Mouse (Mus musculus): Measurements from ENCODE around the gene Chn1. TPM values are rescaled to one million over a fixed set of nuclear protein-coding genes. Genes with fewer than 3 reads are reported as not detected.

Gene Chn1
- polyA plus RNA-seq, 1 experiment: 25.8 TPM

DNA sequence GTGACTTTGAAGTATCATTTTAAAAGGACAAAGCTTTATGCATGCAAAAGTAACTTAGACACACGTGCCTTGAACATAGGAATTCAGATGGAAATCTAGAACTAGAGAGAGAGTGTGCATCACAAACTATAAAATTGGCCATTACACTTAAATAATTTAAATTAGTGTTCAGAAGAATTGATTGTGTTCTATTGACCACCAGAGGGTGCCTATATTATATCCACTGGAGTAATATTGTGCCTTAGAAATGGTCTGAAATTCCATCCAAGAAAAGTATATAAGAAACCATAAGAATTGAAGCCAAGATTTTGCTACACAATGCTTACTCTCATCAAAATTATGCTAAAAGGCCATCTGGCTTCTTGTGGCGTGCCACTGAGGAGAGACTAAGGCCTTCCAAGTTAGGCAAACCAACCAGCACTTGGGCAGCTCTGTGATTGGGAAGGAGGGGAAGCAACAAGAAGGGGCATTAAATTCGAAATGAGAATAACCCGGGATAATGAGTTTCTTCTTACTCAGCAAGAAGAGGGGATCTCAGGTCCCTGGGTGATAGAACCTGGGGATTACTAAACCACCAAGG is 4.0 kb upstream of the Chn1 start:
- no peaks in the 10 kb centered on the region for H3K9me3 ChIP-seq (replicated peaks; ENCODE audit: control insufficient read depth, insufficient read depth, low read length, poor library complexity, severe bottlenecking)
- H3K4me1 ChIP-seq (ENCODE audit: control insufficient read depth, insufficient read depth, low read length): no peaks in the 10 kb centered on the region
- no peak overlapping the region for H3K9ac ChIP-seq (ENCODE audit: low read depth, poor library complexity, severe bottlenecking)
- H3K27ac ChIP-seq (ENCODE audit: insufficient read depth, low read length): no peak overlapping the region
- no peaks in the 10 kb centered on the region for H3K36me3 ChIP-seq (ENCODE audit: control insufficient read depth, insufficient read depth, low read length, poor library complexity, severe bottlenecking)
- no peak overlapping the region for H3K4me3 ChIP-seq (ENCODE audit: low read depth, low read length)
- TF ChIP-seq POLR2A (IDR thresholded peaks at IDR 0.05; ENCODE audit: insufficient read depth, low read length) (no peak), EP300 (IDR thresholded peaks at IDR 0.05; ENCODE audit: insufficient read depth, low read depth, low read length) (no peak), CTCF (IDR thresholded peaks at IDR 0.05; ENCODE audit: low read depth, low read length) (no peak)
- no peaks in the 10 kb centered on the region for H3K27me3 ChIP-seq (ENCODE audit: control insufficient read depth, insufficient read depth, low read length, poor library complexity, severe bottlenecking)

DNA sequence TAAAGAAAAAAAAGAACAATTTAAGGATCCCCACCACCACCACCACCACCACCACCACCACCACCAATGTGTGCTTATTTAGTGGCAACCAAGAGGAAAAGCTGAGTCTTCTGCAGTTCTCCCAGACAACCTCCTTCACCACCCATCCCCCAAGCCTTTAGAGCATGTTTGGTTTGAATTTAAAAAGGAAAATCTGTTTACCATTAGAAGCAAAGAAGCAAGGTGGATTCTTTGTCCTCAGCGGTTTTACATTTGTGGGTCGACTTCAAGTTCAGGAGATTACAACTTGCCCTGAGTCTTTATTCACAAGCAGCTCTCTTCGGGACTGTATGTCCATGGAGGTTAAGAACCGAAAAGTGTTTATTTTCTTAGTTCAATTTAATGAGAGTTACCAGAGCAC is 1.8 kb upstream of the Chn1 start:
- H3K27ac ChIP-seq (ENCODE audit: insufficient read depth, low read length): no peak overlapping the region
- H3K4me3 ChIP-seq (ENCODE audit: low read depth, low read length): no peak overlapping the region
- H3K36me3 ChIP-seq (ENCODE audit: control insufficient read depth, insufficient read depth, low read length, poor library complexity, severe bottlenecking): no peaks in the 10 kb centered on the region
- no peak overlapping the region for H3K9ac ChIP-seq (ENCODE audit: low read depth, poor library complexity, severe bottlenecking)
- no peaks in the 10 kb centered on the region for H3K27me3 ChIP-seq (ENCODE audit: control insufficient read depth, insufficient read depth, low read length, poor library complexity, severe bottlenecking)
- H3K4me1 ChIP-seq (ENCODE audit: control insufficient read depth, insufficient read depth, low read length): peaks cover 2% of the 10 kb centered on the region
- H3K9me3 ChIP-seq (replicated peaks; ENCODE audit: control insufficient read depth, insufficient read depth, low read length, poor library complexity, severe bottlenecking): no peaks in the 10 kb centered on the region
- TF ChIP-seq POLR2A (IDR thresholded peaks at IDR 0.05; ENCODE audit: insufficient read depth, low read length): no peak
- TF ChIP-seq EP300 (IDR thresholded peaks at IDR 0.05; ENCODE audit: insufficient read depth, low read depth, low read length): no peak
- TF ChIP-seq CTCF (IDR thresholded peaks at IDR 0.05; ENCODE audit: low read depth, low read length): no peak

DNA sequence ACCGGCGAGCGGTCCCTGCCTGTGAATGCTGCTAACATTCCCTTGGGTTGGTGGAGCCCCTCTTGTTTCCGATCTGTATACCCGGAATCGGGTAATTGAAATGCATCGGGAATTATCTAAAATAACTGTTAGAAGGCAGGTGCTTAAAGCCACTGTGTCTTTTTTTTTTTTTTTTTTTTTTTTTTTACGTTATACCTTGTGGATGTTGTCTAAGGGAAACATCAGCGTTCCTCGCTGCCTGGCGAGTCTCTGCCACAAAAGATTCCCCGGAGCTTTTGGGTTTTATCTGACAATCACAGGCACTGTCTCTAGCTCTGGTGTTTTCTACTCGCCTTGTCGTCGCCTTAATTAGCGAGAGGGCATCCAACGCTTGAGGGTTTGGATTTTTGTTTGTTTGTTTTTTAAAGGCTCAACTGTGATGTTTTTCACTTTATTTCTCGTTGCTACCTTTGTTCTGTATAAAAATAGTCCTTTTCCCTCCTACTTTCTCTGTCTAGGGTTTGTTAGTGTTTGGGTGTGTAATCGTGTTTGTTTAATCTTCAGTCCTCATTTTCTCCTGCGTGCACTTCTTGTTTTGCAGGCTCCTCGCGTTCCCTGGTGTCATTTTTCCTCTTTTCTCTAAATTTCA is 651 bp upstream of the Chn1 start:
- peak overlapping the region; percentile 95 for H3K4me3 ChIP-seq (ENCODE audit: low read depth, low read length)
- H3K9ac ChIP-seq (ENCODE audit: low read depth, poor library complexity, severe bottlenecking): peak overlapping the region; percentile 86
- peaks cover 2% of the 10 kb centered on the region for H3K4me1 ChIP-seq (ENCODE audit: control insufficient read depth, insufficient read depth, low read length)
- peak overlapping the region; percentile 36 for H3K27ac ChIP-seq (ENCODE audit: insufficient read depth, low read length)
- H3K36me3 ChIP-seq (ENCODE audit: control insufficient read depth, insufficient read depth, low read length, poor library complexity, severe bottlenecking): no peaks in the 10 kb centered on the region
- H3K27me3 ChIP-seq (ENCODE audit: control insufficient read depth, insufficient read depth, low read length, poor library complexity, severe bottlenecking): no peaks in the 10 kb centered on the region
- H3K9me3 ChIP-seq (replicated peaks; ENCODE audit: control insufficient read depth, insufficient read depth, low read length, poor library complexity, severe bottlenecking): no peaks in the 10 kb centered on the region
- TF ChIP-seq POLR2A (IDR thresholded peaks at IDR 0.05; ENCODE audit: insufficient read depth, low read length) (no peak), EP300 (IDR thresholded peaks at IDR 0.05; ENCODE audit: insufficient read depth, low read depth, low read length) (no peak), CTCF (IDR thresholded peaks at IDR 0.05; ENCODE audit: low read depth, low read length) (no peak)

DNA sequence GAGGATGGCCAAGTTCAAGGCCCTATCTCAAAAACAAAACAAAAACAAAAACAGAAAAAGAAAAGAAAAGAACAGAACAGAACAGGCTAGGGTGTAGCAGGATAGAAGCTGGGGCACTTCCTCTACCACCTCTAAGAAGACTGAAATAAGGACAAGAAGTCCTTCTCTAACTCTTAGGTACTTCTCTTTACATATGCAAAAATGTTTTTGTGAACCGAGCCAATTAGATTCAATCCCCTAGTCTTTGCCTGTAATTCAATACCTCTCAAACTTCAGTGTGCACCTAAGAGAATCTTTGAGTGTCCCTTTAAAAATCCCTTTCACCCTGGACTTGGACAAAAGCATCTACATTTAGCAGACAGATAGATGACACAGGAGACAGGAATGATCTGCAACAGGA is 2.2 kb downstream of the Chn1 start:
- peak overlapping the region; percentile 94 for H3K27ac ChIP-seq (ENCODE audit: insufficient read depth, low read length)
- no peaks in the 10 kb centered on the region for H3K36me3 ChIP-seq (ENCODE audit: control insufficient read depth, insufficient read depth, low read length, poor library complexity, severe bottlenecking)
- H3K4me1 ChIP-seq (ENCODE audit: control insufficient read depth, insufficient read depth, low read length): peaks cover 7% of the 10 kb centered on the region
- TF ChIP-seq CTCF (IDR thresholded peaks at IDR 0.05; ENCODE audit: low read depth, low read length) (no peak), EP300 (IDR thresholded peaks at IDR 0.05; ENCODE audit: insufficient read depth, low read depth, low read length) (no peak), POLR2A (IDR thresholded peaks at IDR 0.05; ENCODE audit: insufficient read depth, low read length) (no peak)
- H3K27me3 ChIP-seq (ENCODE audit: control insufficient read depth, insufficient read depth, low read length, poor library complexity, severe bottlenecking): no peaks in the 10 kb centered on the region
- H3K9me3 ChIP-seq (replicated peaks; ENCODE audit: control insufficient read depth, insufficient read depth, low read length, poor library complexity, severe bottlenecking): no peaks in the 10 kb centered on the region
- H3K9ac ChIP-seq (ENCODE audit: low read depth, poor library complexity, severe bottlenecking): no peak overlapping the region
- H3K4me3 ChIP-seq (ENCODE audit: low read depth, low read length): no peak overlapping the region

DNA sequence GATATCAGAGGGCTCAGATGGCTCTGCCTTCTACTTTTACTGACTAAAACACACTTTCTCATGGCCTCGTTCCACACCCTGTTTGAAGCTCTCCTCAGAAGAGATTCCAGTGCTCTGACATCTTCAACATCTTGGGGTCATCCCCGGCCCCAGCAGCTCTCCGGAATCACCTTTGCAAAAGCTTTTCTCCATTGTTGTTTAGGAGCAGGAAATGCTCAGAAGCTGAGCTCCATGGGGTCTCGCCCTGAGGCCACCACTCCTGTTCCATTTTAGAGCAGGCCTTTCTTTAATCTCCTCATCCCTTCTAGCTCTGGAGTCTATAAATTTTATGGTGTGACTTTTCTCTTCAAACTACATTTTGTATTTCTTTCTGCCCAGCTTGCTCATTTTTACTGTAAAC is 6.5 kb downstream of the Chn1 start:
- Histone ChIP-seq H3K4me1 (ENCODE audit: control insufficient read depth, insufficient read depth, low read length) (peaks cover 7% of the 10 kb centered on the region), H3K36me3 (ENCODE audit: control insufficient read depth, insufficient read depth, low read length, poor library complexity, severe bottlenecking) (no peaks in the 10 kb centered on the region), H3K9me3 (replicated peaks; ENCODE audit: control insufficient read depth, insufficient read depth, low read length, poor library complexity, severe bottlenecking) (peaks cover 5% of the 10 kb centered on the region), H3K9ac (ENCODE audit: low read depth, poor library complexity, severe bottlenecking) (no peak overlapping the region), H3K4me3 (ENCODE audit: low read depth, low read length) (no peak overlapping the region), H3K27me3 (ENCODE audit: control insufficient read depth, insufficient read depth, low read length, poor library complexity, severe bottlenecking) (no peaks in the 10 kb centered on the region), H3K27ac (ENCODE audit: insufficient read depth, low read length) (peak overlapping the region; percentile 47; the same call in 1 of the 2 replicates)
- TF ChIP-seq POLR2A (IDR thresholded peaks at IDR 0.05; ENCODE audit: insufficient read depth, low read length) (no peak), EP300 (IDR thresholded peaks at IDR 0.05; ENCODE audit: insufficient read depth, low read depth, low read length) (0 out of 2 replicates have a peak, but pooled peaks have one; percentile 63), CTCF (IDR thresholded peaks at IDR 0.05; ENCODE audit: low read depth, low read length) (no peak)

DNA sequence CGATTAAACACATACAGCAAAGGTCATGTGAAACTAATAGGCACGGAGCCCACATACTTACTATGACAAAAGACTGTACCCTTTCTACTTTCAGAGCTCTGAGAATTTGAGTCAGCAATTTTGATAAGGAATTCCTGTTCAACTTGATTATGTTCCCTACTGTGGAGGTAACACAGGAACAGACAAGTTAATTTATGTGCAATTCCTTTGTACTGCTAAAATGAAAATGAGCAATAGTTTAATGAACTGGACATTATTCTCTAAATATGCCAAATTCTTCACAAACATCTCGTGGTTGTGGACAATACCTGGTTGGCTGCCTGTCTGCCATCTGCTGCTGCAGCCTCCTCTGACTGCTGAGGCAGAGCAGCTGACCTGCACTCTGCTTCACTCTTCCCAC is 11.6 kb downstream of the Chn1 start:
- H3K27me3 ChIP-seq (ENCODE audit: control insufficient read depth, insufficient read depth, low read length, poor library complexity, severe bottlenecking): no peaks in the 10 kb centered on the region
- no peak for TF ChIP-seq EP300 (IDR thresholded peaks at IDR 0.05; ENCODE audit: insufficient read depth, low read depth, low read length)
- TF ChIP-seq POLR2A (IDR thresholded peaks at IDR 0.05; ENCODE audit: insufficient read depth, low read length): no peak
- TF ChIP-seq CTCF (IDR thresholded peaks at IDR 0.05; ENCODE audit: low read depth, low read length): no peak
- H3K9me3 ChIP-seq (replicated peaks; ENCODE audit: control insufficient read depth, insufficient read depth, low read length, poor library complexity, severe bottlenecking): peaks cover 6% of the 10 kb centered on the region
- H3K27ac ChIP-seq (ENCODE audit: insufficient read depth, low read length): no peak overlapping the region
- H3K4me3 ChIP-seq (ENCODE audit: low read depth, low read length): no peak overlapping the region
- no peak overlapping the region for H3K9ac ChIP-seq (ENCODE audit: low read depth, poor library complexity, severe bottlenecking)
- no peaks in the 10 kb centered on the region for H3K36me3 ChIP-seq (ENCODE audit: control insufficient read depth, insufficient read depth, low read length, poor library complexity, severe bottlenecking)
- H3K4me1 ChIP-seq (ENCODE audit: control insufficient read depth, insufficient read depth, low read length): no peaks in the 10 kb centered on the region
